Mouse (Mus musculus) megakaryocyte, embryonic 14.5 days (primary cell): ENCODE measurements at regions not wholly inside any gene's neighbourhood (a gene's known extent, or its start where the extent isn't known, plus 50 kb on each side); places are given as distances from the start of the nearest gene placed in this dataset.
"Not testable (repeated sequence)": the region's sequence is repeated elsewhere in the genome, so short reads cannot be mapped to it uniquely, and the experiment has no call there.

Source experiments
- H3K27me3 ChIP-seq: replicated peaks from 2 replicates; pipeline ENCODE3; 2012; ENCODE audit warnings: inconsistent platforms
- H3K36me3 ChIP-seq: replicated peaks from 2 replicates; pipeline ENCODE3; 2012; ENCODE audit warnings: low read length, inconsistent platforms, mixed read lengths
- H3K4me1 ChIP-seq: 2 replicates; pipeline ENCODE4 v1.6.1; 2012; ENCODE audit warnings: inconsistent platforms
- H3K4me3 ChIP-seq: replicated peaks from 2 replicates; pipeline ENCODE3; 2012; ENCODE audit warnings: moderate library complexity, mild to moderate bottlenecking, inconsistent platforms
- H3K9me3 ChIP-seq: 2 replicates; pipeline ENCODE4 v1.6.1; 2012; ENCODE audit warnings: inconsistent platforms
- FLI1 ChIP-seq: IDR thresholded peaks from 2 replicates; pipeline ENCODE4 v1.6.1; 2012; ENCODE audit warnings: low read length, inconsistent platforms, mixed read lengths
- GATA1 ChIP-seq: IDR thresholded peaks from 3 replicates; pipeline ENCODE4 v1.6.1; 2012; ENCODE audit warnings: mixed read lengths, low read length, inconsistent platforms, borderline replicate concordance

DNA sequence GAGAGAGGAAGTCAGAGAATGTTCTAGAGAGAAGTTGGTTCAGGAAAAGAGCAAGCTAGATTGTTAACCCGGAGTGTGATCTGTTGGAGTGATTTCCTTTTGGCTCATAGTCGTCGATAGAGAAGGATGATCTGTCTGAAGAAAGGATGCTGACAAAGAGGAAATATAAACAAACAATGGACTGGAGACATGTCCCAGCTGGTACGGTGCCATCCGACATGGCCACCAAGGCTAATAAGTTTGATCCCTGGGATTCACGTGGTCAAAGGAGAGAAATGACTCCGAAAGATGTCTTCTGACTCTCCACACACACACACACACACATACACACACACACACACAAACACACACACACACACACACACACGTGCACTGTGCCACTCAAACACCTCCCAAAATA lies 113.5 kb upstream of the Mrps10 start:
- peaks cover 15% of the 10 kb centered on the region for H3K4me1 ChIP-seq
- no peak overlapping the region for H3K4me3 ChIP-seq
- no peaks in the 10 kb centered on the region for H3K27me3 ChIP-seq
- TF ChIP-seq GATA1, result no peak
- TF ChIP-seq FLI1, result no peak
- H3K36me3 ChIP-seq, result peaks cover 36% of the 10 kb centered on the region
- H3K9me3 ChIP-seq, result peaks cover 9% of the 10 kb centered on the region

DNA sequence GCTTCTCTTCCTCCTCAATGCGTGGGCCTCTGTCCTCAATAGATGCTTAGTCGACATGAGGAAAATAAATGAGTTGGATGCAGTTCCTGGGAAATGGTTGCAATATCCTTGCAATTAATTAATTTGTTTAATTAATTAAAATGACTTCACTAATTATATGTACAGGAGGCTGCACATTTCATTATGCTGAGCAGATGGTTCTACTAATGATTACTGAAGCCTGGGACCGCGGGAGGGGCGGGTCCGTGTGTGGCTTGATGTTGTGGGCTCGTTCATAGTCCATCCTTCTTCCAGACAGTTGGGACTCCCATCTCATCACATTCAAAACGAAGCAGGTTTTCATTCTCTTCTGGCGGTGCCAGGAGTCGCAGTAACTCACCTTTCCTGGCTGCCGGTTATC lies 114.7 kb upstream of the Mrps10 start:
- H3K4me3 ChIP-seq, result no peak overlapping the region
- H3K36me3 ChIP-seq, result peaks cover 29% of the 10 kb centered on the region
- no peaks in the 10 kb centered on the region for H3K9me3 ChIP-seq
- no peaks in the 10 kb centered on the region for H3K27me3 ChIP-seq
- H3K4me1 ChIP-seq, result peaks cover 20% of the 10 kb centered on the region
- no peak for TF ChIP-seq GATA1
- TF ChIP-seq FLI1, result no peak

DNA sequence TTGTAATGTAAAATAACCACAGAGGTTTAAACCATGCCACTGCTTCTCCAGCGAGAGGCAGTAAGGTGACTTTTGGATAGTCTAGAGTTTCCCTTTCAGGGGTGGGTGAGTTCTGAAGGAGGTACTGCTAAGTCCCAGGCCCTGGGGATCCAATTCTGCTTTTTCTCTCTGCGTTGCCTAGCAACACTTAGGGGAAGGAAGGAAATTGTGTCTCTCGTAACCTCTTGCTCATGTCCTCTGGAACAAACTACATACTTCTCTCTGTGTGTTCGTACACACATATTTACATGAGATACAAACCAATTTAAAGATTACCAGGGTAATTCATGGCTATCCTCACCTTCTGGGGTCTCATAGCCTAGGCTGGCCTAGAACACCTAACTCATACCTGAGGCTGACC lies 118.7 kb upstream of the Mrps10 start:
- Histone ChIP-seq H3K9me3 (peaks cover 7% of the 10 kb centered on the region), H3K27me3 (no peaks in the 10 kb centered on the region), H3K36me3 (peaks cover 22% of the 10 kb centered on the region), H3K4me1 (peaks cover 7% of the 10 kb centered on the region; the same call in 1 of the 2 replicates), H3K4me3 (no peak overlapping the region)
- no peak for TF ChIP-seq FLI1
- TF ChIP-seq GATA1, result no peak

DNA sequence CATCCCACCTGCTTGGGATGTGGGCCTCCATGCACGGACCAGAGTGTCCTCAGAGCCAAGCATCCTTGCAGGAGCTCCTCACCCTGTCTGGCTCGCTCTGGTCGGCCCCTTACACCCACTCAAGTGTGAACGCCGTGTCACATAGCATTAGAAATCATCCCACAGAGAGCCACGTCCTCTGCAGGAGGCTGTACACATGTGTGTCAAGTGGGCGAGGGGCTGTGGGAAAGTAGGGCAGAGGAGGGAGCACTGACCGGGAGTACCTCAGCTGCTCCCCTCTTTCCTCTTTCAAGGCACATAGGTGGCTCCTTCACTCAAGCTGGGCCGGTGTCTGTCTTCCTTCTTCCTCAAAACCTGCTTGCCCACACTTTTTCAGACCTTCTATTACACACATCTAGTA lies 119.5 kb upstream of the Mrps10 start:
- peaks cover 24% of the 10 kb centered on the region for H3K36me3 ChIP-seq
- H3K4me3 ChIP-seq, result no peak overlapping the region
- H3K4me1 ChIP-seq, result peaks cover 7% of the 10 kb centered on the region; the same call in 1 of the 2 replicates
- no peaks in the 10 kb centered on the region for H3K27me3 ChIP-seq
- TF ChIP-seq FLI1, result no peak
- no peak for TF ChIP-seq GATA1
- H3K9me3 ChIP-seq, result peaks cover 7% of the 10 kb centered on the region

DNA sequence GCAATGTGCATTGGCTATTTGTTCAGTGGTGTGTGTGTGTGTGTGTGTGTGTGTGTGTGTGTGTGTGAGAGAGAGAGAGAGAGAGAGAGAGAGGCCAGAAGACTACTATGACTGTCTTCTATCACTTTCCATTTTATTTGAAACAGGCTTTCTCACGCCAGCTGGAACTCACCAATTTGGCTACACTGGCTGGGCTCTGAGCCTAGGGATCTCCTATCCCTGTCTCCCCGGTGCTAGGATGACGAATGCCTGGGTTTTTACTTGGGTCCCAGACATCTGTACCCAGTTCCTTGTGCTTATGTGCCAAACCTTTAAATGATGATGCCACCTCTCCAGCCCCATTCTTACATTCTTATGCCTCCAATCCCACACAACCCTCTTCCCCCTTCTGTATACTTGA lies 120.6 kb upstream of the Mrps10 start:
- no peaks in the 10 kb centered on the region for H3K27me3 ChIP-seq
- peaks cover 35% of the 10 kb centered on the region for H3K36me3 ChIP-seq
- no peak for TF ChIP-seq GATA1
- TF ChIP-seq FLI1, result no peak
- H3K4me3 ChIP-seq, result no peak overlapping the region
- peaks cover 7% of the 10 kb centered on the region; the same call in 1 of the 2 replicates for H3K4me1 ChIP-seq
- H3K9me3 ChIP-seq, result peaks cover 17% of the 10 kb centered on the region

DNA sequence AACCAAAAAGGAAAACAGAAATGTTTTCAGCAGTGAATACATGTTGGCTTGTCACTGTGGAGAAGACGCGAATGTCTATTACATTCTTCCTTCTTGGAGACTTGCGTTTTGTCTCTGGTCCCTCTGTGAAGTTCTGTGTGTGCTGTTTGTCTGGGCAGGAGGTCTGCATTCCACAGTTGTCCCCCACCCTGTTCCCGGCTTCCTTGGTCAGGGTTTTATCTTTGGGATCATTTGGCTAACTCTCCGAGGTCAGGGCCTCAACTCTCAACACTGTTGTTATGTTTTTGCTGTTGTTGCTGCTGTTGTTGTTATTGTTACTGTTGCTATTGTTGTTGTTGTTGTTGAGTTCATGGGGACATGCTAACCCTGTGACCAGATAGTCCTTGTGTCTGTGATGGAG lies 121.2 kb upstream of the Mrps10 start:
- Histone ChIP-seq H3K36me3 (peaks cover 36% of the 10 kb centered on the region), H3K27me3 (no peaks in the 10 kb centered on the region), H3K4me3 (no peak overlapping the region), H3K9me3 (peaks cover 17% of the 10 kb centered on the region), H3K4me1 (peaks cover 9% of the 10 kb centered on the region)
- no peak for TF ChIP-seq GATA1
- no peak for TF ChIP-seq FLI1

DNA sequence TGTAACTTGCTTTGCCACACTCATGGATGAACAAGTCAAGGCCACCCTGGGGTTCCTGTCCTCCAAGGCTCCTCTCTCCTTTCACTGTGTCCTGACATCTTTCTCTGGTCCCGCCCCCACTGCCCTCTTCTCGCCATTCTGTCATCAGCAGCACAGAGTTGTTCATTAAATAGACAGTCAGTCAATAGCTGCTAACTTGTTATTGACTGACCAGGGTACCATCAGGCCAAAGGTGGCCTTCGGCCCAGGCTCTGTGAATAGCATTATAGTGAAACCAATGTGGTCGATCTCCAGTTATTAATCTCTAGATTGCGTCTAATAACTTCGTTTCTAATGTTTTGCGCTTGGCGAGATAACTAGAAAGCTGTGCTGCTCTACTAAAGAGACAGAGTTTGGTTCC lies 122.1 kb upstream of the Mrps10 start:
- peaks cover 17% of the 10 kb centered on the region for H3K9me3 ChIP-seq
- H3K36me3 ChIP-seq, result peaks cover 39% of the 10 kb centered on the region
- H3K4me3 ChIP-seq, result no peak overlapping the region
- TF ChIP-seq GATA1 (no peak), FLI1 (no peak)
- H3K4me1 ChIP-seq, result peaks cover 18% of the 10 kb centered on the region
- H3K27me3 ChIP-seq, result no peaks in the 10 kb centered on the region

DNA sequence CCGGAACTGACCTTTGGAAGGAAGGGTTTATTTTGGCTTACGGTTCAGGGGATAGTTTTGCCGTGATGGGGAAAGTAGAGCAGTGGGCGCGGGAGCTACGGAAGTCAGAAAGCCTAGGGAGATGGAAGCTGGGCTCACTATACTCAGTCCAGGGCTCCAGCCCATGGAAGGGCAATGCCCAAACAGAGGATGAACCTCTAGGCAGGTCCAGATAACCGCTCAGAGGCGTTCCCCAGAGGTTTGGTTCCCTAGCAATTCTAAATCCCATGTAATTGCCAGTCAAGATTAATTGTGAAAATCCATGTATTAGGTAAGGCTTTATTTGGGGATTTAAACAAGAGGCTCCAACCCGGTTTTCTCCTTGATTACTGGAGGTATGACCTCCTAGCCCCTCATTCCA lies 123.1 kb upstream of the Mrps10 start:
- Histone ChIP-seq H3K36me3 (peaks cover 42% of the 10 kb centered on the region), H3K9me3 (peaks cover 17% of the 10 kb centered on the region), H3K27me3 (no peaks in the 10 kb centered on the region), H3K4me1 (peaks cover 19% of the 10 kb centered on the region), H3K4me3 (no peak overlapping the region)
- no peak for TF ChIP-seq GATA1

DNA sequence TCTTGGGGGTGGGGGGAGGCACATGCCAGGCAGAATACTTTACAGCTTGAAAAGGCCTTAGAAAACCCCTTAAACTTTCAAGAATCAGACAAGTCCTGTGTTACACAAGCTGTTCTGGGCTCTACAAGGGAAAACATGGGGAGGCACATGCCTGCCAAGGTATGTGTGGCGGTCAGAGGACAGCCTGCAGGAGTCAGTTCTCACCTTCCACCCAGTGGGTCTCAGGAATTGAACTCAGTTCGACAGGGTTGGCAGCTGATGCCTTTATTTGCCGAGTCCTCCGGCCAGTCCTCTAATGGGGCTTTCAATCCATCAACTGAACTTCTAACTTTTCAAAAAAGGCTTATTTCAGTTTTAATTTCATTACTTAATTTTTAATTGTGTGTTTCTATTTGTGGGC lies 129.6 kb upstream of the Mrps10 start:
- Histone ChIP-seq H3K9me3 (peaks cover 9% of the 10 kb centered on the region), H3K4me1 (peaks cover 12% of the 10 kb centered on the region), H3K27me3 (peaks cover 2% of the 10 kb centered on the region), H3K4me3 (no peak overlapping the region), H3K36me3 (peaks cover 79% of the 10 kb centered on the region)
- TF ChIP-seq GATA1 (no peak), FLI1 (no peak)

DNA sequence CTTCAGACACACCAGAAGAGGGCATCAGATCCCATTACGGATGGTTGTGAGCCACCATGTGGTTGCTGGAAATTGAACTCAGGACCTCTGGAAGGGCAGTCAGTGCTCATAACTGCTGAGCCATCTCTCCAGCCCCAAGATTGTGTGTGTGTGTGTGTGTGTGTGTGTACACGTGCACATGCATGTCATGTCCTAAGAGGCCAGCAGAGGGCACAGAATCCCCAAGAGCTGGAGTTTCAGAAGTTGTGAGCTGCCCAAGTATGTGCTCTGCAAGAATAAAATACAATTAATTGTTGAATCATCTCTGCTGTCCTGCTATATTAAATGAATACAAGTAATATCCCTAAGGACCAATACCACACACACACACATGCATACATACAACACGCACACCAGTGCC lies 130.8 kb upstream of the Mrps10 start:
- not testable (repeated sequence) for H3K9me3 ChIP-seq, H3K4me3 ChIP-seq, H3K27me3 ChIP-seq
- Histone ChIP-seq H3K4me1 (peaks cover 15% of the 10 kb centered on the region), H3K36me3 (peaks cover 75% of the 10 kb centered on the region)

DNA sequence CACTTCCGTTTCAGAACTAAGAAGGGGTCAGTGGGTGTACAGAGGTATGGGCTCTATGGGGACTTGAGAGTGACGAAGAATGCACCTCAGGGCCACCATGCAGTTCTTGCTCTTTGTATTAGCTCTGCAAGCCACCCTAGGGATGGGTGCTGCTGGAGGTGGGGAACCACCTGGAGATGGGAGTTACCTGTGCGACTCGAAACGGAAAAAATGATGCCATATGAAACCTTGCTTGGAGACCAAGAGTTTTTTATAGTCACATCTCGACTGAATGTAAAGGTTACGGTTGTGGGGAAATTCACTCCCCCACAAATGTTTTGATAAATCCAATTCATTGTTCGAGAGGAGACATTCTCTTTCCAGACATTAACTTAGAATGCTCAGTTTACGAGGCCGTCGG lies 134.3 kb upstream of the Mrps10 start:
- H3K27me3 ChIP-seq, result peaks cover 2% of the 10 kb centered on the region

More for the DNA sequence above, 134.3 kb upstream of the Mrps10 start:
- TF ChIP-seq GATA1 (no peak), FLI1 (no peak)
- Histone ChIP-seq H3K4me1 (peaks cover 3% of the 10 kb centered on the region; the same call in 1 of the 2 replicates), H3K9me3 (peaks cover 12% of the 10 kb centered on the region), H3K4me3 (no peak overlapping the region), H3K36me3 (peaks cover 77% of the 10 kb centered on the region)
